Mouse (Mus musculus): ENCODE measurements around the gene Erich3. TPM values are rescaled to one million over a fixed set of nuclear protein-coding genes. Genes with fewer than 3 reads are reported as not detected.

The Erich3 gene
- total RNA-seq, 2 experiments from 2014 or later: 6.9 to 9.6 TPM

- peak; percentile 29 to 34 for DNase-seq (ENCODE audit: low spot score in 2 of 2)
- intact Hi-C loops (cut with DNase I): loop anchor here (5.0 to 10.0 kb wide), 2 partner anchors 34 to 1896 kb away; partner anchors contain the start of gene Negr1
Observed at GRCm38 (mm10) chr3:154668485-154668884, 4.8 kb downstream of the Erich3 start.

GRCm38 (mm10) chr3:154670584-154670983 lies 6.9 kb downstream of the Erich3 start:
- intact Hi-C loops (cut with DNase I): no loop called here
- no peak for DNase-seq (ENCODE audit: low spot score in 2 of 2)

GRCm38 (mm10) chr3:154671013-154671412 lies 7.4 kb downstream of the Erich3 start:
- intact Hi-C loops (cut with DNase I): no loop called here
- DNase-seq (ENCODE audit: low spot score in 2 of 2): no peak

GRCm38 (mm10) chr3:154673326-154673725 lies 9.7 kb downstream of the Erich3 start:
- DNase-seq (ENCODE audit: low spot score in 2 of 2): no peak
- intact Hi-C loops (cut with DNase I): no loop called here

GRCm38 (mm10) chr3:154682570-154682969 lies 18.9 kb downstream of the Erich3 start:
- intact Hi-C loops (cut with DNase I): no loop called here

GRCm38 (mm10) chr3:154683667-154684066 lies 20.0 kb downstream of the Erich3 start:
- DNase-seq (ENCODE audit: low spot score in 2 of 2): no peak
- intact Hi-C loops (cut with DNase I): no loop called here

More at GRCm38 (mm10) chr3:154682570-154682969, 18.9 kb downstream of the Erich3 start:
- DNase-seq (ENCODE audit: low spot score in 2 of 2): no peak

- intact Hi-C loops (cut with DNase I): no loop called here
- no peak for DNase-seq (ENCODE audit: low spot score in 2 of 2)
Observed at GRCm38 (mm10) chr3:154690260-154690659, 26.6 kb downstream of the Erich3 start.

GRCm38 (mm10) chr3:154691897-154692571 lies 28.4 kb downstream of the Erich3 start:
- intact Hi-C loops (cut with DNase I): no loop called here
- peak; percentile 87 to 94 for DNase-seq (ENCODE audit: low spot score in 2 of 2)

GRCm38 (mm10) chr3:154692572-154692922 lies 28.9 kb downstream of the Erich3 start:
- intact Hi-C loops (cut with DNase I): no loop called here
- DNase-seq (ENCODE audit: low spot score in 2 of 2): no peak

GRCm38 (mm10) chr3:154693902-154694301 lies 30.2 kb downstream of the Erich3 start:
- no peak for DNase-seq (ENCODE audit: low spot score in 2 of 2)
- intact Hi-C loops (cut with DNase I): no loop called here

GRCm38 (mm10) chr3:154696611-154697010 lies 33.0 kb downstream of the Erich3 start:
- intact Hi-C loops (cut with DNase I): no loop called here
- no peak for DNase-seq (ENCODE audit: low spot score in 2 of 2)

GRCm38 (mm10) chr3:154698907-154699306 lies 35.2 kb downstream of the Erich3 start:
- no peak for DNase-seq (ENCODE audit: low spot score in 2 of 2)
- intact Hi-C loops (cut with DNase I): no loop called here

GRCm38 (mm10) chr3:154700296-154700695 lies 36.6 kb downstream of the Erich3 start:
- DNase-seq (ENCODE audit: low spot score in 2 of 2): no peak
- intact Hi-C loops (cut with DNase I): loop anchor here (5.0 kb wide), 1 partner anchor 33 kb away; no protein-coding TSS in a partner anchor

- intact Hi-C loops (cut with DNase I): loop anchor here (5.0 kb wide), 1 partner anchor 33 kb away; no protein-coding TSS in a partner anchor
- DNase-seq (ENCODE audit: low spot score in 2 of 2): no peak
Observed at GRCm38 (mm10) chr3:154700735-154701134, 37.1 kb downstream of the Erich3 start.

GRCm38 (mm10) chr3:154704755-154705154 lies 41.1 kb downstream of the Erich3 start:
- DNase-seq (ENCODE audit: low spot score in 2 of 2): no peak
- intact Hi-C loops (cut with DNase I): loop anchor here (5.0 kb wide), 1 partner anchor 37 kb away; no protein-coding TSS in a partner anchor

- DNase-seq (ENCODE audit: low spot score in 2 of 2): peak in 1 of 2 experiments; percentile 64
- intact Hi-C loops (cut with DNase I): no loop called here
Observed at GRCm38 (mm10) chr3:154708150-154708549, 44.5 kb downstream of the Erich3 start.

GRCm38 (mm10) chr3:154723198-154723597 lies 59.5 kb downstream of the Erich3 start:
- intact Hi-C loops (cut with DNase I): no loop called here
- DNase-seq (ENCODE audit: low spot score in 2 of 2): peak in 1 of 2 experiments; percentile 14

GRCm38 (mm10) chr3:154731431-154731830 lies 67.8 kb downstream of the Erich3 start:
- DNase-seq (ENCODE audit: low spot score in 2 of 2): no peak
- intact Hi-C loops (cut with DNase I): no loop called here

GRCm38 (mm10) chr3:154741496-154741895 lies 77.8 kb downstream of the Erich3 start:
- no peak for DNase-seq (ENCODE audit: low spot score in 2 of 2)
- intact Hi-C loops (cut with DNase I): no loop called here

GRCm38 (mm10) chr3:154742927-154743326 lies 79.3 kb downstream of the Erich3 start:
- intact Hi-C loops (cut with DNase I): no loop called here
- DNase-seq (ENCODE audit: low spot score in 2 of 2): no peak

- DNase-seq (ENCODE audit: low spot score in 2 of 2): no peak
- intact Hi-C loops (cut with DNase I): no loop called here
Observed at GRCm38 (mm10) chr3:154744317-154744716, 80.7 kb downstream of the Erich3 start.

All from left cerebral cortex, postnatal 14 days (tissue).